Mouse (Mus musculus): Measurements from ENCODE around the gene Rnf144b. TPM values are rescaled to one million over a fixed set of nuclear protein-coding genes. Genes with fewer than 3 reads are reported as not detected.

The Rnf144b gene
- polyA plus RNA-seq, 1 experiment from 2014 or later = 3.1 TPM

GRCm38 (mm10) chr13:47135741-47136140, 13.3 kb downstream of the Rnf144b start:
- no peak for ATAC-seq (ENCODE audit: insufficient read depth, low FRiP score)
- Histone ChIP-seq H3K36me3 (ENCODE audit: control insufficient read depth, insufficient read depth, low read length) (no peaks in the 10 kb centered on the region), H3K27me3 (ENCODE audit: control insufficient read depth, insufficient read depth, low read length) (no peaks in the 10 kb centered on the region), H3K4me2 (ENCODE audit: low read depth, low read length) (no peak overlapping the region), H3K4me1 (ENCODE audit: control insufficient read depth, insufficient read depth, low read length) (no peaks in the 10 kb centered on the region), H3K27ac (ENCODE audit: low read length) (no peak overlapping the region), H3K9me3 (replicated peaks; ENCODE audit: control insufficient read depth, low read length) (no peaks in the 10 kb centered on the region; the same call in 1 of the 2 replicates), H3K9ac (ENCODE audit: low read length) (no peak overlapping the region), H3K4me3 (replicated peaks; ENCODE audit: low read length) (no peak overlapping the region)
- 77% methylated on average over 7 of the region's 7 CpGs for WGBS

GRCm38 (mm10) chr13:47142764-47143163, 20.3 kb downstream of the Rnf144b start:
- H3K9ac ChIP-seq (ENCODE audit: low read length) = no peak overlapping the region
- no peaks in the 10 kb centered on the region; the same call in 1 of the 2 replicates for H3K9me3 ChIP-seq (replicated peaks; ENCODE audit: control insufficient read depth, low read length)
- 71% methylated on average over 6 of the region's 6 CpGs for WGBS
- H3K27me3 ChIP-seq (ENCODE audit: control insufficient read depth, insufficient read depth, low read length) = no peaks in the 10 kb centered on the region
- H3K4me3 ChIP-seq (replicated peaks; ENCODE audit: low read length) = no peak overlapping the region
- no peaks in the 10 kb centered on the region for H3K36me3 ChIP-seq (ENCODE audit: control insufficient read depth, insufficient read depth, low read length)
- H3K27ac ChIP-seq (ENCODE audit: low read length) = no peak overlapping the region
- no peak for ATAC-seq (ENCODE audit: insufficient read depth, low FRiP score)
- H3K4me1 ChIP-seq (ENCODE audit: control insufficient read depth, insufficient read depth, low read length) = no peaks in the 10 kb centered on the region
- no peak overlapping the region for H3K4me2 ChIP-seq (ENCODE audit: low read depth, low read length)

GRCm38 (mm10) chr13:47145939-47146338, 23.5 kb downstream of the Rnf144b start:
- no peaks in the 10 kb centered on the region for H3K9me3 ChIP-seq (replicated peaks; ENCODE audit: control insufficient read depth, low read length)
- no peaks in the 10 kb centered on the region for H3K36me3 ChIP-seq (ENCODE audit: control insufficient read depth, insufficient read depth, low read length)
- H3K27ac ChIP-seq (ENCODE audit: low read length) = no peak overlapping the region
- no peak overlapping the region for H3K4me2 ChIP-seq (ENCODE audit: low read depth, low read length)
- H3K4me3 ChIP-seq (replicated peaks; ENCODE audit: low read length) = no peak overlapping the region
- no peaks in the 10 kb centered on the region for H3K27me3 ChIP-seq (ENCODE audit: control insufficient read depth, insufficient read depth, low read length)
- no peaks in the 10 kb centered on the region for H3K4me1 ChIP-seq (ENCODE audit: control insufficient read depth, insufficient read depth, low read length)
- H3K9ac ChIP-seq (ENCODE audit: low read length) = no peak overlapping the region
- no peak for ATAC-seq (ENCODE audit: insufficient read depth, low FRiP score)
- 52% methylated on average over 9 of the region's 9 CpGs for WGBS

GRCm38 (mm10) chr13:47146388-47146787, 23.9 kb downstream of the Rnf144b start:
- no peak for ATAC-seq (ENCODE audit: insufficient read depth, low FRiP score)
- Histone ChIP-seq H3K27me3 (ENCODE audit: control insufficient read depth, insufficient read depth, low read length) (no peaks in the 10 kb centered on the region), H3K4me1 (ENCODE audit: control insufficient read depth, insufficient read depth, low read length) (no peaks in the 10 kb centered on the region), H3K4me3 (replicated peaks; ENCODE audit: low read length) (no peak overlapping the region), H3K27ac (ENCODE audit: low read length) (no peak overlapping the region), H3K9me3 (replicated peaks; ENCODE audit: control insufficient read depth, low read length) (no peaks in the 10 kb centered on the region), H3K4me2 (ENCODE audit: low read depth, low read length) (no peak overlapping the region), H3K36me3 (ENCODE audit: control insufficient read depth, insufficient read depth, low read length) (no peaks in the 10 kb centered on the region), H3K9ac (ENCODE audit: low read length) (no peak overlapping the region)
- WGBS = 64% methylated on average over 7 of the region's 7 CpGs

GRCm38 (mm10) chr13:47148573-47148972, 26.1 kb downstream of the Rnf144b start:
- H3K36me3 ChIP-seq (ENCODE audit: control insufficient read depth, insufficient read depth, low read length) = no peaks in the 10 kb centered on the region
- 0 out of 2 replicates have a peak overlapping the region, but pooled peaks have one; percentile 1 for H3K4me3 ChIP-seq (replicated peaks; ENCODE audit: low read length)
- H3K27ac ChIP-seq (ENCODE audit: low read length) = no peak overlapping the region
- H3K4me2 ChIP-seq (ENCODE audit: low read depth, low read length) = 0 out of 2 replicates have a peak overlapping the region, but pooled peaks have one; percentile 8
- 46% methylated on average over 11 of the region's 11 CpGs for WGBS
- H3K9me3 ChIP-seq (replicated peaks; ENCODE audit: control insufficient read depth, low read length) = no peaks in the 10 kb centered on the region
- H3K4me1 ChIP-seq (ENCODE audit: control insufficient read depth, insufficient read depth, low read length) = no peaks in the 10 kb centered on the region
- ATAC-seq (ENCODE audit: insufficient read depth, low FRiP score) = peak; percentile 34; the same call in 1 of the 2 replicates
- no peak overlapping the region for H3K9ac ChIP-seq (ENCODE audit: low read length)
- H3K27me3 ChIP-seq (ENCODE audit: control insufficient read depth, insufficient read depth, low read length) = no peaks in the 10 kb centered on the region

- Histone ChIP-seq H3K4me3 (replicated peaks; ENCODE audit: low read length) (no peak overlapping the region), H3K36me3 (ENCODE audit: control insufficient read depth, insufficient read depth, low read length) (no peaks in the 10 kb centered on the region), H3K9me3 (replicated peaks; ENCODE audit: control insufficient read depth, low read length) (no peaks in the 10 kb centered on the region), H3K4me2 (ENCODE audit: low read depth, low read length) (no peak overlapping the region), H3K9ac (ENCODE audit: low read length) (no peak overlapping the region), H3K4me1 (ENCODE audit: control insufficient read depth, insufficient read depth, low read length) (no peaks in the 10 kb centered on the region), H3K27ac (ENCODE audit: low read length) (no peak overlapping the region), H3K27me3 (ENCODE audit: control insufficient read depth, insufficient read depth, low read length) (no peaks in the 10 kb centered on the region)
- ATAC-seq (ENCODE audit: insufficient read depth, low FRiP score) = no peak
- WGBS = 66% methylated on average over 10 of the region's 10 CpGs
These were observed 27.5 kb downstream of the Rnf144b start for GRCm38 (mm10) chr13:47149993-47150392.

- no peak overlapping the region for H3K27ac ChIP-seq (ENCODE audit: low read length)
- no peak for ATAC-seq (ENCODE audit: insufficient read depth, low FRiP score)
- no peaks in the 10 kb centered on the region for H3K36me3 ChIP-seq (ENCODE audit: control insufficient read depth, insufficient read depth, low read length)
- H3K4me3 ChIP-seq (replicated peaks; ENCODE audit: low read length) = no peak overlapping the region
- H3K4me2 ChIP-seq (ENCODE audit: low read depth, low read length) = no peak overlapping the region
- no peaks in the 10 kb centered on the region for H3K9me3 ChIP-seq (replicated peaks; ENCODE audit: control insufficient read depth, low read length)
- WGBS = 87% methylated on average over 14 of the region's 14 CpGs
- H3K4me1 ChIP-seq (ENCODE audit: control insufficient read depth, insufficient read depth, low read length) = no peaks in the 10 kb centered on the region
- no peak overlapping the region for H3K9ac ChIP-seq (ENCODE audit: low read length)
- H3K27me3 ChIP-seq (ENCODE audit: control insufficient read depth, insufficient read depth, low read length) = no peaks in the 10 kb centered on the region
These were observed 28.6 kb downstream of the Rnf144b start for GRCm38 (mm10) chr13:47151060-47151459.

- Histone ChIP-seq H3K27ac (ENCODE audit: low read length) (no peak overlapping the region), H3K4me2 (ENCODE audit: low read depth, low read length) (no peak overlapping the region), H3K4me3 (replicated peaks; ENCODE audit: low read length) (no peak overlapping the region), H3K4me1 (ENCODE audit: control insufficient read depth, insufficient read depth, low read length) (no peaks in the 10 kb centered on the region), H3K36me3 (ENCODE audit: control insufficient read depth, insufficient read depth, low read length) (no peaks in the 10 kb centered on the region), H3K9me3 (replicated peaks; ENCODE audit: control insufficient read depth, low read length) (no peaks in the 10 kb centered on the region), H3K27me3 (ENCODE audit: control insufficient read depth, insufficient read depth, low read length) (no peaks in the 10 kb centered on the region), H3K9ac (ENCODE audit: low read length) (no peak overlapping the region)
- 33% methylated on average over 7 of the region's 7 CpGs for WGBS
- no peak for ATAC-seq (ENCODE audit: insufficient read depth, low FRiP score)
These were observed 29.9 kb downstream of the Rnf144b start for GRCm38 (mm10) chr13:47152390-47152789.

- Histone ChIP-seq H3K9ac (ENCODE audit: low read length) (no peak overlapping the region), H3K4me3 (replicated peaks; ENCODE audit: low read length) (no peak overlapping the region), H3K4me1 (ENCODE audit: control insufficient read depth, insufficient read depth, low read length) (no peaks in the 10 kb centered on the region), H3K4me2 (ENCODE audit: low read depth, low read length) (no peak overlapping the region), H3K36me3 (ENCODE audit: control insufficient read depth, insufficient read depth, low read length) (no peaks in the 10 kb centered on the region), H3K27ac (ENCODE audit: low read length) (no peak overlapping the region), H3K9me3 (replicated peaks; ENCODE audit: control insufficient read depth, low read length) (no peaks in the 10 kb centered on the region), H3K27me3 (ENCODE audit: control insufficient read depth, insufficient read depth, low read length) (no peaks in the 10 kb centered on the region)
- WGBS = 62% methylated on average over 5 of the region's 5 CpGs
- ATAC-seq (ENCODE audit: insufficient read depth, low FRiP score) = no peak
These were observed 30.8 kb downstream of the Rnf144b start for GRCm38 (mm10) chr13:47153206-47153605.

GRCm38 (mm10) chr13:47154866-47155265, 32.4 kb downstream of the Rnf144b start:
- Histone ChIP-seq H3K36me3 (ENCODE audit: control insufficient read depth, insufficient read depth, low read length) (no peaks in the 10 kb centered on the region), H3K27me3 (ENCODE audit: control insufficient read depth, insufficient read depth, low read length) (no peaks in the 10 kb centered on the region), H3K4me2 (ENCODE audit: low read depth, low read length) (no peak overlapping the region), H3K4me3 (replicated peaks; ENCODE audit: low read length) (no peak overlapping the region), H3K27ac (ENCODE audit: low read length) (no peak overlapping the region), H3K9ac (ENCODE audit: low read length) (no peak overlapping the region), H3K4me1 (ENCODE audit: control insufficient read depth, insufficient read depth, low read length) (no peaks in the 10 kb centered on the region), H3K9me3 (replicated peaks; ENCODE audit: control insufficient read depth, low read length) (no peaks in the 10 kb centered on the region)
- WGBS = 61% methylated on average over 4 of the region's 4 CpGs
- ATAC-seq (ENCODE audit: insufficient read depth, low FRiP score) = no peak
